Comparison of ENCODE assay signal across 8 mouse cellular contexts in the genomic region with DNA sequence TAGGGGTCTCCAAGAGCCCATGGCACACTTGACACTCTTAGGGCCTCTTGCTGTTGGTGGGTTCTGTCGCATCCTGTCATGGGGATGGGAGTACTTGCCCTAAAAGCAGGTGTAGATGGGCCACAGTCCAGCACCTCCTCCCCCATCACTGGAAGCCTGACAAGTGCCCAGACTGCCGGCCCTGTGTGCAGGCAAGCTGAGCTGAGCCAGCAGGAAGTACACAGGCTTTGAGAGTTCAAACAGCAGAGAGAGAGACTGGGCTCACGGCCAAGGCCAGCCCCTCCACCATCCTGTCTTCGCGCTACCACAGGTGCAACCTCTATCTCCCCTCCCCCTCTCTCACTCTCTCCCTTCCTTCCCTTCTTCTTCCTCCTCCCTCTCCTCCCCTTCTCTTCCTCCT. TPM values are rescaled to one million over a fixed set of nuclear protein-coding genes. Genes with fewer than 3 reads are reported as not detected.
DNase-seq lines count a peak whose midpoint lies in the region; ATAC-seq lines count a peak whose summit lies in the region.

No protein-coding gene starts in this region.

- no peaks in the 10 kb centered on the region for H3K9me3 ChIP-seq in midbrain, embryonic 14.5 days (ENCODE audit: control insufficient read depth, low read length)
- no peaks in the 10 kb centered on the region for H3K9me3 ChIP-seq in midbrain, embryonic 13.5 days
- peaks cover 19% of the 10 kb centered on the region for H3K9me3 ChIP-seq in megakaryocyte, embryonic 14.5 days
- no peaks in the 10 kb centered on the region for H3K9me3 ChIP-seq in neural tube, embryonic 15.5 days (replicated peaks)

- no peaks in the 10 kb centered on the region for H3K36me3 ChIP-seq in midbrain, embryonic 14.5 days (ENCODE audit: control insufficient read depth, insufficient read depth, low read length)
- no peaks in the 10 kb centered on the region for H3K36me3 ChIP-seq in midbrain, embryonic 13.5 days
- no peaks in the 10 kb centered on the region for H3K36me3 ChIP-seq in megakaryocyte, embryonic 14.5 days (replicated peaks; ENCODE audit: low read length)
- H3K36me3 ChIP-seq in neural tube, embryonic 15.5 days, result no peaks in the 10 kb centered on the region

- H3K27me3 ChIP-seq in midbrain, embryonic 14.5 days (ENCODE audit: control insufficient read depth, insufficient read depth, low read length), result no peaks in the 10 kb centered on the region
- H3K27me3 ChIP-seq in midbrain, embryonic 13.5 days, result no peaks in the 10 kb centered on the region
- peaks cover 49% of the 10 kb centered on the region for H3K27me3 ChIP-seq in megakaryocyte, embryonic 14.5 days (replicated peaks)
- H3K27me3 ChIP-seq in neural tube, embryonic 15.5 days (replicated peaks), result no peaks in the 10 kb centered on the region

- H3K4me3 ChIP-seq in midbrain, embryonic 14.5 days (replicated peaks; ENCODE audit: low read depth, low read length), result no peak overlapping the region
- H3K4me3 ChIP-seq in midbrain, embryonic 13.5 days (replicated peaks), result no peak overlapping the region
- peak overlapping the region; percentile 0 for H3K4me3 ChIP-seq in megakaryocyte, embryonic 14.5 days (replicated peaks)
- no peak overlapping the region for H3K4me3 ChIP-seq in neural tube, embryonic 15.5 days (replicated peaks)

- intact Hi-C loops in left cerebral cortex, postnatal 36 days (cut with DNase I), result no loop called here

- H3K4me1 ChIP-seq in midbrain, embryonic 14.5 days (ENCODE audit: control insufficient read depth, insufficient read depth, low read length), result no peaks in the 10 kb centered on the region
- H3K4me1 ChIP-seq in midbrain, embryonic 13.5 days (replicated peaks), result peaks cover 3% of the 10 kb centered on the region; the same call in 1 of the 2 replicates
- peaks cover 36% of the 10 kb centered on the region for H3K4me1 ChIP-seq in megakaryocyte, embryonic 14.5 days
- H3K4me1 ChIP-seq in neural tube, embryonic 15.5 days, result no peaks in the 10 kb centered on the region

- H3K27ac ChIP-seq in midbrain, embryonic 14.5 days (replicated peaks; ENCODE audit: low read depth, low read length), result no peak overlapping the region
- no peak overlapping the region for H3K27ac ChIP-seq in midbrain, embryonic 13.5 days
- no peak overlapping the region for H3K27ac ChIP-seq in neural tube, embryonic 15.5 days (replicated peaks)

- peak; percentile 6 for DNase-seq in midbrain, embryonic 14.5 days
- DNase-seq in heart, adult 9 months (ENCODE audit: low spot score in 2 of 2), result peak; percentile 33 to 46
- DNase-seq in kidney, postnatal 10 days, result peak; percentile 81
- no peak for DNase-seq in layer of hippocampus, postnatal 25 days (ENCODE audit: extremely low spot score in 1 of 2, low spot score in 1 of 2)
- DNase-seq in left cerebral cortex, postnatal 36 days (ENCODE audit: low spot score in 2 of 2), result no peak

- 55% methylated on average over 5 of the region's 5 CpGs for WGBS in midbrain, embryonic 14.5 days
- 50% methylated on average over 5 of the region's 5 CpGs for WGBS in midbrain, embryonic 13.5 days
- WGBS in neural tube, embryonic 15.5 days, result 62% methylated on average over 5 of the region's 5 CpGs

- no peak overlapping the region for H3K4me2 ChIP-seq in midbrain, embryonic 14.5 days (ENCODE audit: low read length)
- no peak overlapping the region for H3K4me2 ChIP-seq in midbrain, embryonic 13.5 days (replicated peaks)
- H3K4me2 ChIP-seq in neural tube, embryonic 15.5 days, result no peak overlapping the region

- no peak overlapping the region for H3K9ac ChIP-seq in midbrain, embryonic 14.5 days (replicated peaks; ENCODE audit: low read length)
- H3K9ac ChIP-seq in midbrain, embryonic 13.5 days (replicated peaks), result no peak overlapping the region
- no peak overlapping the region for H3K9ac ChIP-seq in neural tube, embryonic 15.5 days (replicated peaks)

- ATAC-seq in midbrain, embryonic 14.5 days (ENCODE audit: low FRiP score, low TSS enrichment), result no peak
- ATAC-seq in midbrain, embryonic 13.5 days, result no peak
- no peak for ATAC-seq in neural tube, embryonic 15.5 days (ENCODE audit: low FRiP score)

RNA-seq across cellular contexts. Expression of a gene that starts 26.2 kb away (rescaled TPM):
- 0.28 and 0.30 TPM in 2 replicates for polyA plus RNA-seq in midbrain, embryonic 14.5 days (2014; fragmentation: Nextera tagmentation; extraction: Ambion mirVana)
- 0.31 and 0.32 TPM in 2 replicates for polyA plus RNA-seq in midbrain, embryonic 13.5 days (2015; fragmentation: Nextera tagmentation; extraction: Ambion mirVana)
- polyA plus RNA-seq in megakaryocyte, embryonic 14.5 days (2012; ENCODE audit: insufficient read depth, low replicate concordance), result 0.26 and 3.6 TPM in 2 replicates
- polyA plus RNA-seq in neural tube, embryonic 15.5 days (2015; fragmentation: Nextera tagmentation; extraction: Ambion mirVana), result 0.69 and 1.6 TPM in 2 replicates
- total RNA-seq in layer of hippocampus, postnatal 25 days (2021), result 10 to 100 TPM; 28.4 to 29.7 TPM
- 10 to 100 TPM; 34.0 to 39.7 TPM for total RNA-seq in left cerebral cortex, postnatal 36 days (2021)

Comparison
In these comparisons a context has a peak if more than half of its experiments do, and no peak if none do; other contexts are left out.
1. DNase-seq: peak in midbrain, embryonic 14.5 days (single experiment), heart, adult 9 months (2 of 2) and kidney, postnatal 10 days (single experiment); none in layer of hippocampus, postnatal 25 days (0 of 2) and left cerebral cortex, postnatal 36 days (0 of 2).